Mouse (Mus musculus) cerebellum, postnatal 14 days (tissue): ENCODE results near the gene Spindoc.

Experiments
- DNase-seq, 2 experiments: peaks; one replicate each; pipeline ENCODE4 v3.0.0; 2021; ENCODE audit warnings: mixed read lengths in 2 of 2

The Spindoc gene

DNA sequence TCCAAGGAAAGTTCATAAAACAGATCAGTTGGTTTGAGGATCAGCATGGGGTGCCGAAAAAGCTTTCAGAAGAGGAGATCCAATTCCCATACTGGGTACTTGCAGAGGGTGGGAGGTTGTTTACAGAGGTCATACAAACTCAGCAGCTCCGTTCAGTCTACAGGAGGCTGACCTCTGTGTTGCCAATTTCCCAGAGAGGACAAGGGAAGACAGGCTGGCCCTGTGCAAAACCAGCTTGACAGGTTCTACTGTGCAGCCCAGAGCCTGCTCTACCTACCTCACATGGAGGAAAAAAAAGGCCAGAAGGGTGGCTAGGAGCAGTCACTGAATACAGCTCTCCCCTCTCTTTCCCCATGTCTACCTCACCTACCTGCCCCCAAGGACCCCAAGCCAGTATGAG lies 48.7 kb downstream of the Spindoc start:
- DNase-seq, result no peak

DNA sequence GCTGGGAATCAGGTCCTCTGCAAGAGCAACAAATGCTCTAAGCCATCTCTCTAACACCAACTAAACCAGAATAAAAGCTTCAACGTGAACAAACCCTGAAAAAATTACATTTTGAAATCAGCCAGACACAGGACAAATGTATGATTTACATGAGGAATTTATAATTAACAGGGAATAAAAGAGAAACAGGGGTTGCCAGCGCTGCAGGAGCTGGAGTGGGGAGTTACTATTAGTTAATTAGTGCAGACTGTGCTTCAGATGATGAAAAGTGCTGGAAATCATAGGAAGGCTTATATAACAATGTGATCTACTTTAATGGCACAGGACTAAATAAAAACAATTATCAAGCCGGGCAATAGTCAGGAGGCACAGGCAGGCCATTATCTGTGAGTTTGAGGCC lies 61.4 kb downstream of the Spindoc start:
- DNase-seq, result no peak

GRCm38 (mm10) chr19:7320181-7320580 lies 62.6 kb downstream of the Spindoc start:
- no peak for DNase-seq

DNA sequence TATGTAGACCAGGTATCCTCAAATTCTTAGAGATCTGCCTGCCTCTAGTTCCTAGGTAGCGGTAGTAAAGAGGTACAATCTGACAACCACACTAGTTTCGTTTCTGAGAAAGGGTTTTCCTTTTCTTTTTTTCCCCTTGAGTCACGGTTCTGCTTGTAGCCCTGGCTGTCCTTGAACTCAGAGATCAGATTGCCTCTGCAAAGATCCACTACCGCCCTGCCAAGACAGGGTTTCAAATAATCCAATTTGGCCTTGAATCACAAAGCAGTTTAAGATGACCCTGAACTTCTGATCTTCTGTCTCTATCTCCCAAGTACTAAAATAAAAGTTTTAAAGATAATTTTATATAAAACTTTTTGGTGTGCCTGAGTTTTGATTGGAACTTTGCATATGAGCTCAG lies 65.1 kb downstream of the Spindoc start:
- DNase-seq, result no peak

GRCm38 (mm10) chr19:7316822-7317221 lies 66.0 kb downstream of the Spindoc start:
- DNase-seq, result no peak

GRCm38 (mm10) chr19:7315587-7315984 lies 67.2 kb downstream of the Spindoc start:
- DNase-seq, result no peak

GRCm38 (mm10) chr19:7314976-7315586 lies 67.7 kb downstream of the Spindoc start:
- DNase-seq, result peak; percentile 82 to 83

DNA sequence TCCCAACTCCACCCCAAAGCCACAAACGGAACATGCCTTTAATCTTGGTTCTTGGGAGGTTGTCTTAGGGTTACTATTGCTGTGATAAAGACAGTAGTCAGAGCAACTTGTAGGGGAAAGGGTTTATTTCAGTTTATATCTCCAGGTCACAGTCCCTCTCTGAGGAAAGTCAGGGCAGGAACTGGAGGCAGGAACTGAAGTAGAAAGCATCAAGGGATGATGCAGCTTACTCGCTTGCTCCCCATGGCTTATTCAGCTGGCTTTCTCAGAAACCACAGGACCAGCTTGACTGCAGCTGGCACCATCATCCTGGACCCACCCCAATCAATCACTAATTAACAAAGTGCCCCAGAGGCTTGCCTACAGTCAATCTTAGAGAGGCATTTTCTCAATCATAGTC lies 69.1 kb downstream of the Spindoc start:
- DNase-seq, result no peak

- peak; percentile 77 to 86 for DNase-seq
Observed at GRCm38 (mm10) chr19:7311306-7311705, 71.5 kb downstream of the Spindoc start.

GRCm38 (mm10) chr19:7310704-7311103 lies 72.1 kb downstream of the Spindoc start:
- DNase-seq, result peak; percentile 73 to 78

GRCm38 (mm10) chr19:7309738-7310330 lies 73.0 kb downstream of the Spindoc start:
- DNase-seq, result peak; percentile 36 to 52

DNA sequence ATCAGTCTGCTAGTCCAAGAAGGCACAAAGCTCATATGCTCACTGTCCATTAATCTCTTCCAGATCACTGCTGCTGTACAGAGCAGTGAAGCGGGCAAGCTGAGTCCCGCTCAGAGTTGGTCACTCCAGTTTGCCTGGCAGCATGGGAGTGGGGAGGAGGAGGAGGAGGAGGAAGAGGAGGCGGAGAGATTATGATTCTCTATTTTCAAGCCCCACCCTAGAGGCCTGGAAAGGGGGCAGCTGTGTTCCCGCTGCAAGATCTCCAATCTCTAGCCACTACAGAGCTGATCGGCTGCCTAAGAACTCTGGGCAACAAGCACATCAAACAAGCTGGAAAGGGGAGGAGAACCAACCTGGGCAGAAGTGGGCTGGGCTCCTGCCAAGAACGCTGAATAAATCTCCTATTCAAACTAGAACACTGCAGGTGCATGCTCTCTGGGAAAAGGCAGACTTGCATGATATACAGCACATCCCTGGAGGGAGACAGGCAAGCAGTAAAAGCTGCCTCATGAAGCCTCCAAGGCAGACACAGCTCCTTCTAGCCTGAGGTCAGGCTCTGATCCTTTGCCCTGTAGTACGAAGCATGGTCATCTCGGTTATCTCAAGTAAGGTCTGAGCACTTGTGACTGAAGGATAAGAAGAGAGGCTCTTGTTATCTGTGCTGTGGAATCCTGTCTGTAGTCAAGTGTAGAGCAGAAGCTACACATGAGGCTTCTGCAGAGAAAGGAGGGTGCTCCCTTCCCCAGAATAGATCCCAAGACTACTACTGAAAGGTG lies 74.6 kb downstream of the Spindoc start:
- DNase-seq, result peak; percentile 48 to 51

GRCm38 (mm10) chr19:7306968-7307367 lies 75.8 kb downstream of the Spindoc start:
- DNase-seq, result no peak

DNA sequence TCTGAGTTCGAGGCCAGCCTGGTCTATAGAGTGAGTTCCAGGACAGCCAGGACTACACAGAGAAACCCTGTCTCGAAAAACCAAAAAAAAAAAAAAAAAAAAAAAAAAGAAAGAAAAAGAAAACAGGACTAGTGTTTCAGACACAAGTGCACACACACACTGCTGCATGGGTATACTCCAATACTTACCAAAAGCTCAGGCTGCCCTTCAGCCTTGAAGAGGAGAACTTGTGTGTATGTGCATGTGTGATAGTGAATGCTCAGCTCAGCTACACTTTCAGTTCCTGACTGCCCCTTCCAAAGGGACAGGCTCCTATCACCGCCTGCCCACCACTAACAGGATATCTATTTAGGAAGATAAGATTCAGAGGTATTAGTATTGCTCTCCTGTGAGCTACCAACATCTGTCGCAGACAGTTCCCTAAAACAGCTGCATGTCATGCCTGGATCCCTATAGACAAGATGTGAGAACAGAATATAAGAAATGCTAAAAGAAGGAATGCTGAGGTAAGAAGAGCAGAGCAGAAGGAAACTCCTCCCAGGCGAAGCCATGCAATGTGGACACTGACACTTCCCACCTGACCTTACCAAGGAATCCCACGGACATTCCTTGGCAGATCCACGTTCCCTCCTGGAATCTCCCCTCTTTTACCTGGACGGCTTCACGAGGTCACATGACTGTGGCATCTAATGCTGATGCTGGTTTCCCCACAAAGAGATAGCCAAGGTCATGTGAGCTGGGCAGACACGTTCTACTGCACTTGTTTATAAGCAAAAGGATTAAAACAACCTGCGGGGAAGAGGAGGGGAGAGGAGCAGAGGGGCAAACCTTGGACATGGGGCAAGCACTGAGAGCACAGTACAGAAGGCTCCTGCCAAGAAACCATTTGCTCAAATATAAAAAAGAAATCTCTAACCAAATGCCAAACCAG lies 77.1 kb downstream of the Spindoc start:
- DNase-seq, result no peak

DNA sequence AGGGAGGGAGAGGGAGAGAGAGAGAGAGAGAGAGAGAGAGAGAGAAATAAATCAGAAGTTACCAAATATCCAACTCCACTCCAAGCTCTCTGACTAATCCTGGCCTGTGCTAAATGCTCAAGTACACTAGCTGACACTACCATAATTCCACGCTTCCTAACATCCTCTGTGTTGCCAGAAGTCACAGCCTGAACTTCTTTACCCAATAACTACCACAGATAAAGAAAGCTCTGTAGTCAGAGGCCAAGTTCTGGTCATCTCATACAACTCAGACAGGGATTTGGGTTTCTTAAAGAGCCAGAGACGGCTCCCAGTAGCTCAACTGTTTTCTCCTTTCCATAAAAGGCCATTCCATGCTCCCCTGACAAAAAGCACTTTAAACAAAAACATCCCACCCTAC lies 78.0 kb downstream of the Spindoc start:
- DNase-seq, result no peak
